Mouse (Mus musculus) stomach, postnatal 0 days (tissue): ENCODE measurements around the gene Ube2j1. TPM values are rescaled to one million over a fixed set of nuclear protein-coding genes. Genes with fewer than 3 reads are reported as not detected.

Experiments
- ATAC-seq: fragments of 200-750 bp; cut with Nextera tagmentation; 2 replicates; pipeline ENCODE4 v1.8.0; 2017; ENCODE audit not compliant: low FRiP score, low TSS enrichment
- DNase-seq: peaks from one replicate; pipeline ENCODE4 v3.0.0-alpha.2; 2016; ENCODE audit warnings: low spot score
- H3K27ac ChIP-seq: fragments of 300-500 bp; sonication (generic); replicated peaks from 2 replicates; pipeline ENCODE4 v1.5.1; 2014; ENCODE audit warnings: mild to moderate bottlenecking, control low read depth
- H3K27me3 ChIP-seq: fragments of 300-500 bp; sonication (generic); 2 replicates; pipeline ENCODE4 v1.6.1; 2014; ENCODE audit warnings: low read length; ENCODE audit not compliant: control insufficient read depth, insufficient read depth
- H3K36me3 ChIP-seq: fragments of 300-500 bp; sonication (generic); 2 replicates; pipeline ENCODE4 v1.6.1; 2014; ENCODE audit warnings: low read length, mixed read lengths; ENCODE audit not compliant: control insufficient read depth, insufficient read depth
- H3K4me1 ChIP-seq: fragments of 300-500 bp; sonication (generic); replicated peaks from 2 replicates; pipeline ENCODE4 v1.6.1; 2014; ENCODE audit warnings: antibody characterized with exemption; ENCODE audit not compliant: control insufficient read depth, insufficient read depth
- H3K4me2 ChIP-seq: fragments of 300-500 bp; sonication (generic); replicated peaks from 2 replicates; pipeline ENCODE4 v1.6.1; 2014; ENCODE audit warnings: low read depth, mild to moderate bottlenecking, control low read depth, moderate library complexity
- H3K4me3 ChIP-seq: fragments of 300-500 bp; sonication (generic); 2 replicates; pipeline ENCODE4 v1.5.1; 2014; ENCODE audit warnings: low read depth, low read length, control low read depth
- H3K9ac ChIP-seq: fragments of 300-500 bp; sonication (generic); 2 replicates; pipeline ENCODE4 v1.6.1; 2014; ENCODE audit warnings: mild to moderate bottlenecking, low read length, control low read depth, mixed read lengths
- H3K9me3 ChIP-seq: fragments of 300-500 bp; sonication (generic); 2 replicates; pipeline ENCODE4 v1.6.1; 2016; ENCODE audit warnings: low read length; ENCODE audit not compliant: control insufficient read depth
- CTCF ChIP-seq: IDR thresholded peaks from 2 replicates; pipeline ENCODE4 v1.5.1; 2016; ENCODE audit warnings: antibody characterized with exemption, low read depth, mild to moderate bottlenecking, moderate library complexity
- EP300 ChIP-seq: optimal IDR thresholded peaks from 2 replicates; pipeline ENCODE3; 2016; ENCODE audit warnings: antibody characterized with exemption
- WGBS: fragments of 180-500 bp; shearing (Covaris S2); extraction: QIAGEN DNeasy Blood & Tissue Kit; methylation state at CpG from one replicate; pipeline ENCODE4 v1.1.7; 2014; 5-methylcytosine and 5-hydroxymethylcytosine counted together
- polyA plus RNA-seq: library from polyadenylated mRNA; unstranded; fragments of >200 nt; fragmentation: Nextera tagmentation; extraction: Ambion mirVana; gene quantifications from 2 replicates; pipeline ENCODE4 v1.2.1, GENCODE M21; 2015

The Ube2j1 gene
- polyA plus RNA-seq, 1 experiment from 2014 or later, result 35.1 TPM

- DNase-seq, result no peak
- no peak for ATAC-seq
Observed at GRCm38 (mm10) chr4:33007443-33008217, 23.6 kb upstream of the Ube2j1 start.

GRCm38 (mm10) chr4:33010078-33010477 is 21.1 kb upstream of the Ube2j1 start:
- H3K4me3 ChIP-seq, result no peak overlapping the region
- 95% methylated on average over 1 of the region's 1 CpGs for WGBS
- no peak for ATAC-seq
- no peak overlapping the region for H3K4me2 ChIP-seq
- no peaks in the 10 kb centered on the region for H3K36me3 ChIP-seq
- no peaks in the 10 kb centered on the region for H3K9me3 ChIP-seq
- H3K4me1 ChIP-seq, result no peaks in the 10 kb centered on the region
- H3K9ac ChIP-seq, result no peak overlapping the region
- no peaks in the 10 kb centered on the region for H3K27me3 ChIP-seq
- DNase-seq, result no peak
- TF ChIP-seq CTCF (no peak), EP300 (no peak)
- H3K27ac ChIP-seq, result no peak overlapping the region

More at GRCm38 (mm10) chr4:33007443-33008217, 23.6 kb upstream of the Ube2j1 start:
- no peak overlapping the region for H3K4me3 ChIP-seq
- H3K4me1 ChIP-seq, result no peaks in the 10 kb centered on the region
- no peak overlapping the region for H3K9ac ChIP-seq
- WGBS, result 49% methylated on average over 9 of the region's 9 CpGs
- TF ChIP-seq EP300 (no peak), CTCF (no peak)
- no peaks in the 10 kb centered on the region for H3K36me3 ChIP-seq
- no peak overlapping the region for H3K27ac ChIP-seq
- no peaks in the 10 kb centered on the region for H3K27me3 ChIP-seq
- no peaks in the 10 kb centered on the region for H3K9me3 ChIP-seq
- no peak overlapping the region for H3K4me2 ChIP-seq

GRCm38 (mm10) chr4:33012484-33012883 is 18.7 kb upstream of the Ube2j1 start:
- Histone ChIP-seq H3K27ac (no peak overlapping the region), H3K4me1 (no peaks in the 10 kb centered on the region), H3K4me2 (no peak overlapping the region), H3K9ac (no peak overlapping the region), H3K27me3 (no peaks in the 10 kb centered on the region), H3K9me3 (no peaks in the 10 kb centered on the region), H3K36me3 (no peaks in the 10 kb centered on the region), H3K4me3 (no peak overlapping the region)
- WGBS, result 86% methylated on average over 4 of the region's 4 CpGs
- no peak for DNase-seq
- no peak for ATAC-seq
- no peak for TF ChIP-seq CTCF

GRCm38 (mm10) chr4:33018361-33018999 is 12.7 kb upstream of the Ube2j1 start:
- Histone ChIP-seq H3K4me1 (no peaks in the 10 kb centered on the region), H3K4me3 (no peak overlapping the region), H3K36me3 (no peaks in the 10 kb centered on the region), H3K9ac (no peak overlapping the region), H3K4me2 (no peak overlapping the region), H3K27ac (no peak overlapping the region), H3K27me3 (no peaks in the 10 kb centered on the region), H3K9me3 (no peaks in the 10 kb centered on the region)
- ATAC-seq (peak; percentile 76; the same call in 1 of the 2 replicates), DNase-seq (peak; percentile 85)
- peak; percentile 99 for TF ChIP-seq CTCF
- TF ChIP-seq EP300, result no peak
- WGBS, result 47% methylated on average over 9 of the region's 9 CpGs

GRCm38 (mm10) chr4:33024420-33024819 is 6.8 kb upstream of the Ube2j1 start:
- Histone ChIP-seq H3K4me2 (no peak overlapping the region), H3K36me3 (no peaks in the 10 kb centered on the region), H3K27me3 (no peaks in the 10 kb centered on the region), H3K27ac (no peak overlapping the region), H3K9ac (no peak overlapping the region), H3K4me3 (no peak overlapping the region), H3K9me3 (no peaks in the 10 kb centered on the region), H3K4me1 (no peaks in the 10 kb centered on the region)
- TF ChIP-seq EP300 (no peak), CTCF (no peak)
- DNase-seq (no peak), ATAC-seq (no peak)
- WGBS, result 70% methylated on average over 8 of the region's 8 CpGs

GRCm38 (mm10) chr4:33029104-33029503 is 2.1 kb upstream of the Ube2j1 start:
- H3K27me3 ChIP-seq, result no peaks in the 10 kb centered on the region
- WGBS, result 85% methylated on average over 7 of the region's 7 CpGs
- H3K4me3 ChIP-seq, result no peak overlapping the region
- no peak overlapping the region for H3K27ac ChIP-seq
- H3K4me1 ChIP-seq, result no peaks in the 10 kb centered on the region
- ATAC-seq, result no peak
- H3K9ac ChIP-seq, result no peak overlapping the region
- H3K9me3 ChIP-seq, result no peaks in the 10 kb centered on the region
- no peak for TF ChIP-seq CTCF
- TF ChIP-seq EP300, result no peak
- no peaks in the 10 kb centered on the region for H3K36me3 ChIP-seq
- H3K4me2 ChIP-seq, result no peak overlapping the region
- DNase-seq, result no peak
